Mouse (Mus musculus): ENCODE measurements around the gene Aldh1a3.

Aldh1a3 gene

DNA sequence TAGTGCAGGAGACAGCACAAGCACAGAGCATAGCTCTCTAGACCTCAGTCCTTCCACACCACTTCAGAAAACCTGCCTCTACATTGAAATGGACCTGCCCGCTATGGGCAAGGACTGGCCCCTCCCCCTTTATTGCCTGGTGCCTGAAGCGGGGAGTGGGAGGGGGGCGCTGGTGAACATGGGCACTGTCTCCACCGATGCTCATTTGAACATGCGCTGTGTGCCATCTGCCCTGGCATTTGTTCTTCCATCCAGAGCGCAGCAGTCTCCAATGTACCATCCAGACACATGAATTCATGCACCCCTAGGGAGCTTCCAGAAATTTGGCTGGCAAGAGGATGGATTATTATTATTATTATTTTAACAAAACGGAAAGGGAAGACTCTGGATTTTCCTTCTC is 14.2 kb downstream of the Aldh1a3 start:
- no peak for DNase-seq

DNA sequence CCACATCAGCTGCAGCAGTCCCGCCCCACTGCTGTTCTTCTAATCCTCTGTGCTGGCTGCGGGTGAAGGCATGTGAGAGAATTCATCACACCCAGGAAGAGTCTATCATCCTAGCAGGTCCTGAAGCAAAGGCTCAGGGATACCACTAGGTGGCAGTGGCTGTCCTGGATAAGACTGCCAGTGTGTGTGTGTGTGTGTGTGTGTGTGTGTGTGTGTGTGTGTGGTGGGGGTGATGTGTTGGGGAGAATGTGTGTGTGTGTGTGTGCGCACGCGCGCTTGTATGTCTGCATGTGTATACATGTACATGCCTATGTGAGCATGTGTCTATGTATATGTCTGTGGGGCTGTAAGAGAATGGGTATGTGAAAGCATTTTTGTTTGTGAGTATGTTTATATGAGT is 17.9 kb downstream of the Aldh1a3 start:
- DNase-seq, result peak; percentile 35 to 39

GRCm38 (mm10) chr7:66406971-66407370 is 20.3 kb downstream of the Aldh1a3 start:
- no peak for DNase-seq

DNA sequence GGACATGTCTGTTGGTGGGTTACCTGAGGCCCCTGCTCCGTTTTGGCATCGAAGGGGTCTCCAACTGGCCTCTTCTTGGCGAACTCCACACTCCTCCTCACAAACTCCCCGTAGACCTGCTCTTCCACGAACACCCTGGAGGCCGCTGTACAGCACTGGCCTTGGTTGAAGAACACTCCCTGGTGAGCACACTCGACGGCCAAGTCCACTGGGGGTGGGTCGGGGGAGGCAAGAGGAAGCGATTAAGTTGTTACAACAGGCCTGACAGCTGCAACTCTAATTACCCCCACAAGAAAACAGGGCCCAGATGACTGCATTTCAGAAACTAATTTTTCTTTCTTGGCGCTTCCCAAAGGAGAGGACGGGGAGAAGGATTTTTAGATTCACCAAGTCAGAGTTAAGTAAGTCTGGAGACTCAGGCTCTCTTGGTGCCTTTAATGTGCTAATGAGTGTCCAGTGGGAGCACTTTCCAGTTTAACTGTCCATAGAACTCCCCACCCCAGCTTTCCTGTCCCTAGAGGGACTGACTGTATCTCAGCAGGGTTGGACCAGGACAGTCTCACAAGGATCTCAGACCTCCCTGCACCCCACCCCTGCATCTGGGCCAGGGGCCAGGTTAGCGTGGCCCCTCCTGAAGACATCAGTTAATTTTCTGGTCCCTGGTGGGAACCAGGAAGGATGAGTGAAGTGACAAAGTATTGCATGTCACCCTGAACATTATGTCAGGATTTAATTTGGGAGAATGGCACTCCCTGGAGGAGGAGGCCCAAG is 21.2 kb downstream of the Aldh1a3 start:
- DNase-seq, result peak in 1 of 2 experiments; percentile 77

GRCm38 (mm10) chr7:66405541-66405940 is 21.8 kb downstream of the Aldh1a3 start:
- no peak for DNase-seq

DNA sequence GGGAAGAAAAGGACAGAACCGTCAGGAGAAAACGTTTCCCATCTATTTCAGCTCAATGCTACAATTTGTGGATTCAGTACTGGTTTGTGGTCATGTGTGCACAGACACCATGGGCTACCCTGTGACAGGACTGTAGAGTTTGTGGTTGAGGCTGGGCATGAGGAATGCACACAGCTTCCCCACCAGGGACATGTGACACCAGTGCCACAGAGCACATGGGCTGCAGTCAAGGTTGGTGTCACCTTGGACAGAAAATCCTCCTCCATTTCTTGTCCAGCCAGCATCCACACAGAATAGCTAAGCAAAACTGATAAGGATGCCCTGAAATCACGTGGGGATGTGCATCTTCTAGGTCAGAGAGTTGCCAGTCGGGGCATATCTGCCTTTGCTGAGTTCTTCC is 22.5 kb downstream of the Aldh1a3 start:
- DNase-seq, result peak in 1 of 2 experiments; percentile 7

DNA sequence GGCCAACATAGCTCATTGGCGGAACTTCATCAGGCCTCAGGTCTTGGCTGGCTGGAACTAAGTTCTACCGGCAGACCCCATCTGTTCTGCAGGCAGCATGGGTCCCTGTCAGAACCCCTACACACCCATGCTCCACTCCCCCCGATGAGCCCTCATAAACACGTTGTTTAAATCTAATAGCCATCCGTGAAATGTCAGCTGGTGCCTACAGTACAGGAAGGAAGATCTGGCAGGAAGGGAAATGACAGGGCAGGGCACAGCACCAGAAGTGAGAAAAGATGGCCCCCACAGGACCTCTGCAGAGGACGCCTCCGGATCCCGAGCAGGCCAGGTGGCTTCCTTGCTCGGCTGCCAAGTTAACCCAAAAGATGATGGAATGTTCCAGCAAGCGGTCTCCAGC is 23.2 kb downstream of the Aldh1a3 start:
- DNase-seq, result peak in 1 of 2 experiments; percentile 32

- DNase-seq, result no peak
These were observed 24.4 kb downstream of the Aldh1a3 start for GRCm38 (mm10) chr7:66402876-66403275.

DNA sequence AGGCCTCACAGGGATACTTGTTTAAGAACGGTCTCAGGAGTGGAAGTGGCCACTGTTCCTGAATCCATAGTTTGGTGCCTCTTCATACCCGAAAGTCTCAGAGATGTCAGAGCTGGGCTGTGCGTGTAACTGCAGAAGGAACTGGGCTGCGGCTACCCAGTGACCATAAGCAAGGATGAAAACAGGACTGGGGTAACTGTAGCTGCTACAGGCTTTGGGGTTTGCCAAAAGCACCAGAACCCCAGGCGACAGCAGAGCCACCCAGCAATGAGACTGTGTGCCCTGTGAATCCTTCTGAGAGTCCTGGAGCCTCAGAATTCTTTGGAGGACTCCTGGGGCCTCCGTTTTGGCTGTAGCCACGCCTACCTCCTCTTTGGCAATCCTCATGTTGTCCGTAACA is 25.7 kb downstream of the Aldh1a3 start:
- DNase-seq, result no peak

GRCm38 (mm10) chr7:66397288-66397687 is 30.0 kb downstream of the Aldh1a3 start:
- no peak for DNase-seq

DNA sequence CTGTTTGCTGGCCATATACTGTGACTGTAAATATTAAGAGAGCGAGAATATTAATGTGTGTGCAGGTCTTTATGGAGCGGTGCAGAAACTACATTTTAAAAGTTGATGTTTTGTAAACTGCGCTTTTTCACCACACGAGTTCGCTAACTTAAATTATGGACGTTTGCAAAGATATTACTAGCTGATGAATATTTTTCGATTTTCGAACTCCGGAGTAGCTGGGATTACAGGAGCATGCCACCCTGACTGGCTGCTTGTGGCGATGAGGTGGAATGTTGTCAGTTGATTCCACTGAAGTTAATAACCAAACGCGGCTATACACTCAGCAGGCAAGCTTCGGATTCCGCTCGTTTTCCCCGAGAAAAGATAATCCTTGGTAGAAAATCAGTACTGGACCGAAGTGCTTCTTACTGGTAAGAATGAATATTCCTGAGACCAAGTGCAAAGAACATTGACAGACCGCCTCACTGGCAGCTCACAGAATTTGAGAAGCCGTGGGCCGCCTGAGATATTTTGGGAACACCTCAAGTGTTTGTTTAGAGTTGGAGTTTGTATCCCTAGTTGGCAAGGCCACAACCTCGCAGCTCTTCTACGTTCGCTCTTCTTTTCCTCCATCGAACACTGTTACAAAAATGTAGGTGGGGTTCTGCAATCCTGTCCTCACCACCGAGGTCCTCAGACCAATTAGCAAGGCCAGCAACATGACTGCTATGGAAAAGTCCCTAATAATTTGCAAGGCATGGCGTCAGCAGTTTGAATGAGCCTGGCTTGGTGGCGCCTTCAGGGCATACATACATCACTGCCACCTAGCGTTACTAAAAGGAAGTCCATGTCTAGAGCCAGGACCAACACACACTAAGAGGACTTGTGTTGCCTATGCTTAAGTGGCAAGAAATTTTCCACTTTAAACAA is 38.4 kb downstream of the Aldh1a3 start:
- DNase-seq, result peak; percentile 76 to 81

GRCm38 (mm10) chr7:66387813-66388521 is 39.4 kb downstream of the Aldh1a3 start, which contains the start of gene Lrrk1:
Gene Lrrk1 (minus strand): TSS chr7:66388350.
- peak; percentile 82 to 83 for DNase-seq

GRCm38 (mm10) chr7:66387419-66387812 is 39.9 kb downstream of the Aldh1a3 start:
- peak in 1 of 2 experiments; percentile 36 for DNase-seq

- no peak for DNase-seq
These were observed 40.9 kb downstream of the Aldh1a3 start for GRCm38 (mm10) chr7:66386411-66386810.

DNA sequence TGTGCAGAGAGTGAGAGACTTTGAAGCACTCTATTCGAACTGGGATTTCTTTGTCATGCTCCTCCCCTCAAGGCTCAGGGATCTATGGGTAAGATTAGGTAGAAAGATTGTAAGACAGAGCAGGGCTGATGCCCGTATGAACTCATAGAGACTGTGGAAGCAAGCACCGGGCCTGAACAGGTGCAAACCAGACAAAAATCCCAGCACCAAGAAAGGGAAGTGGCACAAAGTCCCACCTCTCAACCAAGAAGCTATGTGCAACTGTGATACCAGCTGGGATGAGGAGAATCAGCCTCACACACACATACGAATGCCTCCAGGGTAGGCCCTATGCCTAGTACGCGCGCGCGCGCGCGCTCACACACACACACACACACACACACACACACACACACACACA is 41.5 kb downstream of the Aldh1a3 start:
- no peak for DNase-seq

- no peak for DNase-seq
These were observed 42.4 kb downstream of the Aldh1a3 start for GRCm38 (mm10) chr7:66384891-66385290.

DNA sequence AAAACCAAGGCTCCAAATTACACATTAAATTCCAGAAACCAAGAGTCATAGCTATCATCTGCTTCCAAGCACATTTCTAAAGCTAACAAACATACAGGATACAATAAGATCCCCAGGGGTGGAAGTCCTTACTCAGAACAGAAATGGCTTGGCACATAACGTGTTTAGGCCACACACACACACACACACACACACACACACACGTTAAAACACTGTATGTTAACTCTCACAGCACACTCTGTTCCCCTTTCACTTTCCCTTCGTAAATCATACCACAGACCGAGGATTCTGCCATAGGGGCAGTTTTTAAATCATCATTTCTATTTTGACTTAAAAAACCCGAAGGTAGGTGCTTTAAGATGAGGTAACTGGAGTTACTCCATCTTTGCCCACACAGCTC is 43.1 kb downstream of the Aldh1a3 start:
- DNase-seq, result no peak

GRCm38 (mm10) chr7:66376560-66376959 is 50.8 kb downstream of the Aldh1a3 start:
- DNase-seq, result no peak

- DNase-seq, result no peak
These were observed 51.6 kb downstream of the Aldh1a3 start for GRCm38 (mm10) chr7:66375736-66376135.

DNA sequence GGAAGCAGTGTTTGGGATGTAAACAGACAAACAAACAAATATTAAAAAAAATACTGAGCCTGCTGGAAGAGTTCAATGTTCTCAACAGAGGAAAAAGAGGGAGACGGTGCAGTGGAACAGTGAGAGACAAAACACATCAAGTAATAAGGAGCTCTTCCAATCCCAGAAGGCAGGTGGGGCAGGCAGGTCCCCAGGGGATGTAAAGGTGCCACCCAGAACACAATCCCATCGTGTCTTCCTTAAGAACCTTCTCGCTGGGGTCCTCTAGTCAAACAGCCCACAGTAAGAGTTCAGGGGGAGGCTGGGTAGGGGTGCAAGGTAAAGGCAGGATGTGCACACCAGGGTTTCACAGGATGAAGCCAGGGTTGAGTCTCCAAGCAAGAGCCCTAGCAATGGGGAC is 53.9 kb downstream of the Aldh1a3 start:
- no peak for DNase-seq

DNA sequence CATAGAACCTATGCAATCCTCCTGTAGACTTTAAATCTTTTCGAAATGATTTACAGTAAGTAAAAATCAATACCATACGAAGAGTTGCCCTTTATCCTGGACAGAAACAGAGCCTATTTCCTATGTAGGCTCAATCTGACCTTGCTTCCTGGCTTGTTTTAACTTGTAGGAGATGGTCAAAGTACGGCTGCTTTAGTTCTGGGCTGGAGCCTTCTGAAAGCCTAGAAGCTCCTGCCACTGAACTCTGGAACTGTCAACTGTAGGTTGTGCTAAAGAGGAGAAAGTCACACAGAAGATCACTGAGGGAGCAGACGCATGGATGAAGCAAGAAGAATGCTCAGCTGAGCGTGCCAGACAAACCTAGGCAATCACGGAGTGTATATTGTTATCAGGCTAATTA is 56.3 kb downstream of the Aldh1a3 start:
- no peak for DNase-seq

- no peak for DNase-seq
These were observed 57.3 kb downstream of the Aldh1a3 start for GRCm38 (mm10) chr7:66369934-66370445.
